Mouse (Mus musculus) kidney, postnatal 36 days (tissue): ENCODE measurements at regions not wholly inside any gene's neighbourhood (a gene's known extent, or its start where the extent isn't known, plus 50 kb on each side); places are given as distances from the start of the nearest gene placed in this dataset.

ENCODE experiments used
- DNase-seq, 2 experiments: peaks; one replicate each; pipeline ENCODE4 v3.0.0; 2021 to 2022; ENCODE audit warnings: mixed read lengths in 2 of 2

DNA sequence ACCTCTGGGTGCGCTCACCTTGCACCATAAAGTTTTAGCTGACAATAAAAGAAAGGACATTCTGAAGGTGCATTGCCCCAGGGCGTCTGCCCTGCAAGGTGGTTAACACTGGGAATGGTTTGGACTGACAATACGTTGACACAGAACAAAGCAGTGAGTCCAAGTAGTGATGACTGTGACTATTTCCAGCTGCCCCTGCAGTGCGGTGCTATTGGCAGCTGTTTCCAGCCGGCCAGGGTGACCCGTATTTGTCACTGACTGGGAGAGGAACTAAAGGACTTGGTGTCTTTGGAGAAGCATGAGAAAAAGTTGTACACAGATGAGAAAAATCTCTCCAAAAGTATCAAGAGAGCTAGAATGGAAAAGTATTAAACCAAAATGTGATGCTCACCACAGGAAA lies 52.0 kb upstream of the Vtcn1 start:
- DNase-seq = peak; percentile 7 to 20

DNA sequence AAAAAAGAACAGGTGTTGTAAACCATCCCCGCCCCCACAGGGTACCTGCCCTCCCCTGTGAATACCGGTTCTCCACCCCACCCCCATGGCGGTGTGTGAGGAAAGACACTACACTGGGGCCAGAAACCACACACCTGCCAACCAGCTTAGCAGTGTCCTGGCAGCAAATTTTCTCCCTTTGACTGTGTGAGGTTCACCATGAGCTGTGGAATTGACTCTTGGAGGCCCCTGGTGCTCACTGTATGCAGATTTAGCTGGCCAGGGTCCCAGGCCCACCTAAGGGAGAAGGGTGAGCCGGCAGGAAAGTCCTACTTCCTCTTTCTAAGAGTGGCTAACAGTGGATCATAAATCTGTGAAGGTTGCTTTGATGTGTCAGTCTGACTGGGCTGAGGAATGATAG lies 53.9 kb upstream of the Vtcn1 start:
- no peak for DNase-seq

- DNase-seq = no peak
Observed at GRCm38 (mm10) chr3:100770841-100771240, 54.4 kb upstream of the Vtcn1 start.

GRCm38 (mm10) chr3:100769146-100769545 lies 56.1 kb upstream of the Vtcn1 start:
- DNase-seq = no peak

DNA sequence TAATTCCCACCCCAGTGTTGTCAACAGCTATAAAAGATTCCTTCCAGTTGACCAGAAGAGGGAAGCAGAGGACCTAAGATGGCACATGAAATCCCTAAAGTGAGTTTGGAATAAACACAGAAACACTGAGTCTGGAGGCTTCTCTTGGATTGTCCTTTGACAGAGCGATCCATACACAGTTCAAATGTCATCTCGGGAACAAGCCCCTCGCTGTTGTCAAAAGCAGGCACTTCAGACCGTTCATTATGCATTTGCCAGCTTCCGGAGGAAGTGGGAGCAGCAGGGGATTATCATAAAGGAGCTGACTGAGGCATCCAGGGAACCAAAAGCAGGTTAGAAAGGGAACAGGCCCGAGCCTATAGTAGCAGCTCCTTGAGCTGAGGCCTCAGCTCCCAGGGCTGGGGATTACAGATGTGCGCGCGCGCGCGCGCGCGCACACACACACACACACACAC lies 57.1 kb upstream of the Vtcn1 start:
- peak; percentile 3 to 29 for DNase-seq

DNA sequence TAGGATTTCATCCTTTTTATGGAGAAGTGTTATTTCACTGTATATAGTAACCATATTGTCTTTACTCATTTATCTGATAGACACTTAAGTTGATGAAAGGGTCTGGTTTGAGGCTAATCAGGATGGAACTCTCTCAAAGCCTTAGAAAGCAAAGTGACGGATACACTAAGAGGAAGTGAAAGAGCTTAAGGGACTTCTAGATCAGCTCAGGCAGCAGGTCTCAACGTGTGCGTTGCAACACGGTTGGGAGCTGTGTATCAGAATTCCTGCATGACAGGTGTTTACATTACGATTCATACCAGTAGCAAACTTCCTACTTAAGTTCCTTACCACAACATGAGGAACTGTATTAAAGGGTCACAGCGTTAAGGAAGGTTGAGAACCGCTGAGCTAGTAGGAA lies 59.9 kb upstream of the Vtcn1 start:
- DNase-seq = no peak

DNA sequence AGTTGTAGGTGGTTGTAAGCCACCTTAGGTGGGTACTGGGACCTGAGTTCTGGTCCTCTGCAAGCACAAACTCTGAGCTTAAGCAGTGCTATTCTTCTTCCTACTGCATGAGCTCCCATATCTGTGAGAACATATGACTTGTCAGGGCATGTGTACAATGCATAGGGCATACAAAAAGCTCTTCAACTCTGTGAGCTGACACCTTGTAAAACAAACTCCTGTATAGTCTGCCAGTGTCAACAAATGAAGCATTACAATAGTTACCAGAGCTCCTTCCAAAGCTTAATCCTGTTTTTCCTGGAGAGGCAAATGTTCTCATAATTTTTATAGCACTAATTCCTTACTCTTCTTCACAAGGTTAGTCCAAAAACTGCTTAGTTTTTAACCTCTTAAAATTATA lies 62.4 kb upstream of the Vtcn1 start:
- DNase-seq = no peak

- DNase-seq = no peak
Observed at GRCm38 (mm10) chr3:100759091-100759941, 65.9 kb upstream of the Vtcn1 start.

DNA sequence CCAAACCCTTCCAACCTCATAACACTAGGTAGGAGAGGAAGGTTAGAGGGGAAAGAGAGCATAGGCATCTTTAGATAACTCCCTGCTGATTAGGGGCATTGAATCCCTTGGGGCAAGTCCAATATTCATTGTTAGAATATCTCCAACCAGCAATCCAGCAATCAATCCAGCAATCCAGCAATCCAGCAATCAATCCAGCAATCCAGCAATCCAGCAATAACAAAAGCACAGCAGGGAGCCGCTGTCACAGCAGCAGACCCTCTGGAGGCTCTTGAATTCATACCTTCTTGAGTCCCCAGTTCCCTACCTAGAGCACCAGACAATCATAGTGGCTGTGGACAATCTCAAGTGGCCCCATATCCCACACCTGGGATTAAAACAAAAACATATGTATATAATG lies 69.4 kb upstream of the Man1a2 start:
- no peak for DNase-seq

DNA sequence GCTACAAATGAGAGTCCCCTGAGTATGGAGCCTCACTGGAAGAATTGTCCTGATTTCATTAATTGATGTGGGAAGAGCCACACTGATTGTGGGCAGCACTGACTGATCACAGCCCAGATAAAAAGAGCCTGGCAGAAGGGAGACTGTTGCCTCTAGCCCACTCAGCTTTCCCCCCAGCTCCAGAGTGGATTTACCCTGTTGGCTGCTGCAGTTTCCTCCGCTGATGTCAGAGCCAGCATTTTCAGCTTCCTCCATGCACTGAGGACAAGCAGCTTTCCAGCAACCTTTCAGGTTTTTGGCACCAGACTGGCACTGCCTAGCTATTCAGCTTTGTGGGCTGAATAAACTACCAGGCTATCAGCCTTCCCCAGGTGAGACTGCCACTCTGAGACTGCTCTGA lies 65.9 kb upstream of the Man1a2 start:
- DNase-seq = no peak

GRCm38 (mm10) chr3:100748727-100749126 lies 63.4 kb upstream of the Man1a2 start:
- DNase-seq = no peak

DNA sequence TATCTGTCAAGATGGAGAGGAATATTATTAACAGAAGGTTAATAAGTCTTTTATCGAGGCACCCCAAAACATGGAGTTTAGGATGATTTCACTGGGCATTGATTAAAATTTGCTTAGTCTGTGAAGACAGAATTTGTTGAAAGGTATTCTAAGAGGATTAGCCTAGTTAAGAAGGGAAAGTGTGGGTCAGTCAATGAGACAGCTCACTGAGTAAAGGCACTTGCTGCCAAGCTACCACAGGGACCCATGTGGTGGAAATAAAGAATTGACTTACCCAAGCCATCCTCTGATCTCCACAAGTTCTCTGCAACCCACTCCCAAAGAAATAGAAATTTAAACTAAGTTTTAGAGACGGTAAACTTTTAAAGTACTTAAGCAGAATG lies 63.0 kb upstream of the Man1a2 start:
- DNase-seq = no peak

GRCm38 (mm10) chr3:100747421-100748308 lies 62.4 kb upstream of the Man1a2 start:
- DNase-seq = peak; percentile 11 to 34

DNA sequence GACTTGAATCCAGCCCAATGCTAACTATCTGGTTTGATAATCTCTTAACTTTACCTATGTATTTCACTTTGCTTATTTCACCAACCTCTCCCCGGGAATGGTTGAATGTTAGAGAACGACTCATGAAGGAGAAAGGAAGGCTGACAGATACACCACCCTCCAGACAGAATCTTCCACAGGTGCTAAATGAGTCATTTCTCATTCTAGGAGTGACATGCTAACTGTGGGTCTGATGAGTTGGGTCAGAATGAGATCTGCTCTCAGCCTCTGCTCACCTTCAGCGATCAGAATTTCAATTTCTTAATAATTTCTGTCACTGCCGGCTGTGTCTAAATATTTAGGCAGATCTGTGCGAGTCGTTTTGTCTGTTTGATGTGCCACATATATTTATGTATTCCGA lies 52.4 kb upstream of the Man1a2 start:
- no peak for DNase-seq

GRCm38 (mm10) chr3:100736539-100736938 lies 51.2 kb upstream of the Man1a2 start:
- no peak for DNase-seq
